Mouse (Mus musculus) liver, embryonic 14.5 days (tissue): ENCODE measurements around the gene Rps27l. TPM values are rescaled to one million over a fixed set of nuclear protein-coding genes. Genes with fewer than 3 reads are reported as not detected.
A peak's percentile ranks its signal among the peaks of the same experiment; 100 is the strongest.

ENCODE experiments used
- ATAC-seq: fragments of 200-750 bp; cut with Nextera tagmentation; 2 replicates; pipeline ENCODE4 v1.8.0; 2017; ENCODE audit warnings: moderate number of reproducible peaks, mild to moderate bottlenecking, moderate library complexity; ENCODE audit not compliant: insufficient read depth
- DNase-seq, 3 experiments: peaks; one replicate each; pipeline ENCODE4 v3.0.0-alpha.2; 2012 to 2013; ENCODE audit warnings: low read depth in 3 of 3, low spot score in 3 of 3
- H3K27ac ChIP-seq: fragments of 300-500 bp; sonication (generic); 2 replicates; pipeline ENCODE4 v1.5.1; 2014; ENCODE audit warnings: moderate library complexity, mild to moderate bottlenecking, control low read depth, inconsistent platforms
- H3K27me3 ChIP-seq: fragments of 300-500 bp; sonication (generic); 2 replicates; pipeline ENCODE4 v1.6.1; 2014; ENCODE audit warnings: mild to moderate bottlenecking, low read length, moderate library complexity; ENCODE audit not compliant: control insufficient read depth, insufficient read depth
- H3K36me3 ChIP-seq: fragments of 300-500 bp; sonication (generic); replicated peaks from 2 replicates; pipeline ENCODE4 v1.6.1; 2014; ENCODE audit warnings: low read depth; ENCODE audit not compliant: control insufficient read depth, insufficient read depth
- H3K4me1 ChIP-seq, 2 experiments: fragments of 200-500 bp in 1 of 2; fragments of 300-500 bp in 1 of 2; sonication (generic) in 1 of 2; replicated peaks; 2 replicates each; pipeline ENCODE4 v1.6.1; 2012 to 2014; ENCODE audit warnings: antibody characterized with exemption in 1 of 2, inconsistent platforms in 1 of 2, low read length in 1 of 2; ENCODE audit not compliant: control insufficient read depth in 2 of 2, insufficient read depth in 2 of 2
- H3K4me2 ChIP-seq: fragments of 300-500 bp; sonication (generic); 2 replicates; pipeline ENCODE4 v1.6.1; 2014; ENCODE audit warnings: low read depth, mild to moderate bottlenecking, control low read depth, moderate library complexity
- H3K4me3 ChIP-seq, 2 experiments: fragments of 200-500 bp in 1 of 2; fragments of 300-500 bp in 1 of 2; sonication (generic) in 1 of 2; 2 replicates each; pipeline ENCODE4 v1.5.1; 2012 to 2014; ENCODE audit warnings: low read depth in 2 of 2, low read length in 2 of 2, mild to moderate bottlenecking in 2 of 2, control low read depth in 1 of 2, inconsistent platforms in 1 of 2, moderate library complexity in 1 of 2; ENCODE audit not compliant: insufficient read depth in 1 of 2
- H3K9ac ChIP-seq: fragments of 300-500 bp; sonication (generic); replicated peaks from 2 replicates; pipeline ENCODE4 v1.6.1; 2014; ENCODE audit warnings: mild to moderate bottlenecking, control low read depth, moderate library complexity
- H3K9me3 ChIP-seq: fragments of 300-500 bp; sonication (generic); 2 replicates; pipeline ENCODE4 v1.6.1; 2016; ENCODE audit warnings: low read length, mixed read lengths; ENCODE audit not compliant: control insufficient read depth
- CTCF ChIP-seq: IDR thresholded peaks from 2 replicates; pipeline ENCODE4 v1.5.1; 2016; ENCODE audit warnings: antibody characterized with exemption, low read depth, control low read depth
- EP300 ChIP-seq: IDR thresholded peaks from 2 replicates; pipeline ENCODE4 v1.6.1; 2016; ENCODE audit warnings: antibody characterized with exemption, low read depth
- WGBS: fragments of 180-500 bp; shearing (Covaris S2); extraction: QIAGEN DNeasy Blood & Tissue Kit; methylation state at CpG from one replicate; pipeline ENCODE4 v1.1.7; 2014; ENCODE audit not compliant: insufficient replicate concordance; 5-methylcytosine and 5-hydroxymethylcytosine counted together
- polyA plus RNA-seq, 2 experiments: library from polyadenylated mRNA; depleted of rRNA in 1 of 2; stranded (reverse) in 1 of 2; unstranded in 1 of 2; fragments of >200 nt; fragmentation: Nextera tagmentation in 1 of 2; extraction: Ambion mirVana in 1 of 2; gene quantifications; 2 replicates each; pipeline versions ENCODE4 v1.2.1 to v1.2.3; 2012 to 2014

Gene Rps27l
- polyA plus RNA-seq, 2 experiments, result 238 to 652 TPM

DNA sequence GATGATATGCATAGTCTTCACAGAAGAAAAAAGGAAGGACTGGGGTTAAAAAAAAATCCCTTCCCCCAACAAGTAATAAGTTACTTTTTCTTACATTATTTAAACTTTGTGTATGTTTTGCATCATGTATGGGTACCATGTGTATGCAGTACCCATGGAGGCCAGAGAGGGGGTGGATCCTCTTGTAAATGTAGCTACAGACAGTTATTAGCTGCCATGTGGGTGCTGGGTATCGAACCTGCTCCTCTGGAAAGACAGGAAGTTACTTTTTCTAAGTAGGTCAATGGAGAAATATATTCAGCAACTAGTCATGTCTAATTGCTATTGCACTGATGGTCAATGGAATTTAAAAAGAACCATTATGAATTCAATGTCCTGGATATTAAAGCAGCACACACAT, 32.6 kb downstream of the Rps27l start:
- Histone ChIP-seq H3K4me2 (no peak overlapping the region), H3K9ac (no peak overlapping the region), H3K4me1 (peaks cover 0 to 9% of the 10 kb centered on the region in 2 experiments; a peak in 3 of 4 replicates), H3K27ac (no peak overlapping the region), H3K27me3 (no peaks in the 10 kb centered on the region), H3K4me3 (no peak overlapping the region), H3K36me3 (no peaks in the 10 kb centered on the region), H3K9me3 (no peaks in the 10 kb centered on the region)
- ATAC-seq, result no peak
- no peak for DNase-seq
- TF ChIP-seq CTCF (no peak), EP300 (no peak)
- 42% methylated on average over 1 of the region's 1 CpGs for WGBS

DNA sequence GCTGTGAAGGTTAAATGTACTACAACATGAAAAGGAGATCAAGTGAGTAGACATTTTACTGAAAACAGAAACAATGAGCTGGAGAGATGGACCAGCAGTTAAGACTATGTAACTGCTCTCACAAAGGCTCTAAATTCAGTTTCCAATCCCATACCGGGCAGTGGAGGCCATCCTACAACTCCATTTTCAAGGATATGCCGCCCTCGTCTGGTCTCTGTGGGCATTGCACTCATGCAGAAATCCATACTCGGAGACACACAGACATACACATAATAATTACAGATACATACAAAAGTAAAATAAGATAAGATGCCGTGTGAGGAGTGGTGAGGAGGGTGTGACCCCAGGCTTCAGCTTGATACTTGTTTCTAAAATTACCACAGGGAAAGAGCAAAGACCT, 34.6 kb downstream of the Rps27l start:
- H3K36me3 ChIP-seq, result no peaks in the 10 kb centered on the region
- H3K27me3 ChIP-seq, result no peaks in the 10 kb centered on the region
- H3K9ac ChIP-seq, result no peak overlapping the region
- H3K27ac ChIP-seq, result no peak overlapping the region
- DNase-seq, result peak; percentile 61 to 67 (median 64)
- H3K9me3 ChIP-seq, result no peaks in the 10 kb centered on the region
- WGBS, result 1% methylated on average over 5 of the region's 5 CpGs
- TF ChIP-seq EP300 (no peak), CTCF (peak; percentile 89)
- peaks cover 0 to 8% of the 10 kb centered on the region in 2 experiments; a peak in 3 of 4 replicates for H3K4me1 ChIP-seq
- H3K4me3 ChIP-seq, result no peak overlapping the region
- ATAC-seq, result peak; percentile 60
- H3K4me2 ChIP-seq, result no peak overlapping the region

DNA sequence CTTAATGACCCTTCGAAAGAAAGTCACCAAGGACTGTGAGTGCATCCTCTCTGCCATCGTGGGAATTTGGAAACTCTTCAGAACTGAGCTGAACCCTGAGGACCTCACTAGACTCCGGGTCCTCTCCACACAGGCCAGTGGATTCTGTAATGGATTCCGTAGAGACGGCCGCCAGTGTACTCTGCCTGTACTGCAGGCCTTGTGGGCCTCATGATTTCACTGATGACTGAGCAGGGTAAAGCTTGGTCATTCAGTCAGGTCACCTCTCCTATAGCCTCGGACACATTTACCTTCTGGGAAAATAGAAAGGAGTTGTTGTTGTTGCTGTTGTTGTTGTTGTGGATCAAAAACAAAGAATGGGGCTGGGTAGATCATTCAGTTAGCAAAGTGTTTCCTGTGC, 36.2 kb downstream of the Rps27l start:
- H3K4me3 ChIP-seq, result no peak overlapping the region
- no peaks in the 10 kb centered on the region for H3K9me3 ChIP-seq
- ATAC-seq, result no peak
- no peaks in the 10 kb centered on the region for H3K27me3 ChIP-seq
- H3K36me3 ChIP-seq, result no peaks in the 10 kb centered on the region
- H3K9ac ChIP-seq, result no peak overlapping the region
- WGBS, result 77% methylated on average over 7 of the region's 7 CpGs
- DNase-seq, result no peak
- no peak overlapping the region for H3K27ac ChIP-seq
- H3K4me1 ChIP-seq, result peaks cover 3 to 6% of the 10 kb centered on the region in 2 experiments
- H3K4me2 ChIP-seq, result no peak overlapping the region
- TF ChIP-seq EP300 (no peak), CTCF (no peak)

DNA sequence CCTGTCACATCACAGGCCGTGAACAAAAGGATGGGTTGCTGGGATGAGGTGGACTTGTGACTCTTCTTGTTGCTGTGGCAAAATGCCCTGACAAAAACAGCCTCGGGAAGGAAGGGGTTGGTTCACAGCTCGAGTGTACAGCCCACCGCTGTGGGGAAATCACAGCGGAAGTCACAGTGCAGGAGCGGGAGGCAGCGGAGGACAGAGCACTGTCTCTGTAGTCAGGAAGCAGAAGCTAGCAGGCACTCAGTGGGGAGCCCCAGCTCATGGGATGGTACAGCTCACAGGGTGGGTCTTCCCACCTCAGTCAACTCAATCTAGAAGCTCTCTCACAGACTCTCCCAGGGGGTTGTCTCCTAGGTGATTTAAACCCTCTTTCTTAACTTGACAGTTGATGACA, 39.5 kb downstream of the Rps27l start:
- 59% methylated on average over 7 of the region's 7 CpGs for WGBS
- Histone ChIP-seq H3K9me3 (no peaks in the 10 kb centered on the region), H3K27ac (no peak overlapping the region), H3K4me3 (no peak overlapping the region), H3K4me2 (no peak overlapping the region), H3K27me3 (no peaks in the 10 kb centered on the region), H3K9ac (no peak overlapping the region), H3K4me1 (peaks cover 26 to 37% of the 10 kb centered on the region in 2 experiments), H3K36me3 (no peaks in the 10 kb centered on the region)
- DNase-seq (no peak), ATAC-seq (no peak)
- TF ChIP-seq CTCF (no peak), EP300 (no peak)

DNA sequence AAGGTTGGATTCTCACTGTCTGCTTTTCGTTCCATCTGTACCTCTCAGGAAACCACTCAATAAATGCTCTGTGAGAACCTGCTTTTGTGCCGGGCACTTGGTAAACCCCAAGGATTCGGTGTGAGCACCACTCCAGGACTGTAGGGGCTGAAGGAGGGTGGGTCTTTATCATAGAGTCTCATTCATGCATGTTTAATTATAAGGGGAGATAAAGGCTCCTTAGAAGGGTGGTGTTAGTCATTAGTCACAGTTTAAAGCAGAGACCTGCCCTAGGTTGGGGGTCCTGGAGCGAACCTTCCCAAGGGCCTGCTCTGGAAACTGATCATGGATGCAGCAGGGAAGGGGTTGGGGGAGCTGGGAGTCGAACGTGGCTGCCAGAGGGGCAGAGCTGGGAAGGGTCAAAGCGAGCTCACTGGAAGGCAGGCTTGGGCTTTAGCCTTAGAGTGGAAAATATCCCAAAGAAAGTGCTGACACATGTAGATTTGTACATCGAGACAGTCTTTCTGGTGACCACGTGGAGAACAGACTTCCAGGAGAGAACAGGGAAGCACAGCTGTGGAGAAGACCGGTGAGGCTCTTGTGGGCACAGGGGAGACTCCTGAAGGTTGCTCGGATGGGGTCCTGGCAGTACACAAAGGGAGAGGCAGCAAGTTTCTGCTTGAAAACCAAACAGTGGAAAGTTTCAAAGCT, 42.5 kb downstream of the Rps27l start:
- TF ChIP-seq EP300, result peak; percentile 79
- no peak for TF ChIP-seq CTCF
- peak overlapping the region; percentile 82 for H3K4me2 ChIP-seq
- H3K27me3 ChIP-seq, result no peaks in the 10 kb centered on the region
- peak overlapping the region; percentile 73 for H3K9ac ChIP-seq
- H3K4me1 ChIP-seq, result peaks cover 41 to 47% of the 10 kb centered on the region in 2 experiments
- H3K9me3 ChIP-seq, result no peaks in the 10 kb centered on the region
- DNase-seq (peak; percentile 49 to 67 (median 58)), ATAC-seq (peak; percentile 93)
- no peaks in the 10 kb centered on the region for H3K36me3 ChIP-seq
- H3K4me3 ChIP-seq, result peak overlapping the region; percentile 16 to 44
- WGBS, result 27% methylated on average over 11 of the region's 11 CpGs
- peak overlapping the region; percentile 85 for H3K27ac ChIP-seq
